Mouse (Mus musculus): Measurements from ENCODE around the gene Capzb. TPM values are rescaled to one million over a fixed set of nuclear protein-coding genes. Genes with fewer than 3 reads are reported as not detected.

Gene Capzb
- polyA plus RNA-seq, 1 experiment from 2014 or later = 293 TPM

DNA sequence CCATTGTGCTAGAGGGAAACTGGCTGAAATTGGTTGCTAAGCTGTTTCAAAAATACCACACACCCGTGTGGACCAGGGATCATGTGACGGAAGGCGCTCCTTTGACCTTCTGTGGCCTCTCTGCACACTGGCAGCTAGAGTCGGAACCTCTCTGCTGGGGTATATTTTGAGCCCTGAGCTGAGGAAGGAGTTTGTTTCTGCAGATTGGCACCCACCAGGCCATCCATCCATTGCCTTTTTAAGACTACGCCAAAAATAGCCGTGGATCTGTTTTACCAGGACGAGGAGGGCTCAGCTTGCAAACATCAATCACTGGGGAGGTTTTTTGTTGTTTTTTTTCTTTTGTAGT lies 49.9 kb downstream of the Capzb start:
- no peak overlapping the region for H3K4me2 ChIP-seq (ENCODE audit: low read depth, low read length)
- peaks cover 38% of the 10 kb centered on the region for H3K36me3 ChIP-seq (ENCODE audit: control insufficient read depth, insufficient read depth, low read length)
- no peak for ATAC-seq (ENCODE audit: low read depth)
- no peaks in the 10 kb centered on the region for H3K27me3 ChIP-seq (replicated peaks; ENCODE audit: control insufficient read depth, insufficient read depth, low read length)
- H3K9me3 ChIP-seq (ENCODE audit: control insufficient read depth, low read length) = no peaks in the 10 kb centered on the region
- no peak overlapping the region for H3K4me3 ChIP-seq (ENCODE audit: low read depth, low read length)
- 0 out of 2 replicates have a peak overlapping the region, but pooled peaks have one; percentile 49 for H3K27ac ChIP-seq (replicated peaks; ENCODE audit: low read depth, low read length)
- peaks cover 64% of the 10 kb centered on the region for H3K4me1 ChIP-seq (ENCODE audit: control insufficient read depth, insufficient read depth, low read length)
- DNase-seq (ENCODE audit: low spot score) = no peak
- WGBS = 49% methylated on average over 7 of the region's 7 CpGs
- no peak overlapping the region for H3K9ac ChIP-seq (ENCODE audit: low read depth, low read length)

DNA sequence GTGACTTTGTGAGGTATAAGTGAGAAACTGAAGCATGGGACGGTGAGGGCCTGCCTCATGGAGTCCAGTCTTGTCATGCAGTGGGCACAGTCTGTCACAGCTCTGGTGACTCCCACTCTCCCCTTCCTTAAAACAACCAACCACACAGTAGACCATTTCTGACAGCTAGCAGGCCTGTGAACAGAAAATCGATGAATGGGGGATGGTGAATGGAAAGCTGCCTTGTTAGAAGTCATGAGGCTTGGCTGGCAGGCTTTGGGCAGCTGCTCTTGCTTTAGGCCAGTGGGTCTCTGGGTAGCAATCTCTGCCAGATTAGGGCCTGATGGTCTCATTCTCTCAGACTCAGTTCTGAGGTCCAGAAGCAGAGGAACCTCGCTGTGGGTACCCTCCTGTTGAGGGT lies 51.5 kb downstream of the Capzb start:
- H3K36me3 ChIP-seq (ENCODE audit: control insufficient read depth, insufficient read depth, low read length) = peaks cover 32% of the 10 kb centered on the region
- DNase-seq (ENCODE audit: low spot score) (no peak), ATAC-seq (ENCODE audit: low read depth) (no peak)
- no peak overlapping the region for H3K4me3 ChIP-seq (ENCODE audit: low read depth, low read length)
- no peaks in the 10 kb centered on the region for H3K27me3 ChIP-seq (replicated peaks; ENCODE audit: control insufficient read depth, insufficient read depth, low read length)
- no peak overlapping the region for H3K9ac ChIP-seq (ENCODE audit: low read depth, low read length)
- H3K27ac ChIP-seq (replicated peaks; ENCODE audit: low read depth, low read length) = no peak overlapping the region
- no peak overlapping the region for H3K4me2 ChIP-seq (ENCODE audit: low read depth, low read length)
- H3K9me3 ChIP-seq (ENCODE audit: control insufficient read depth, low read length) = no peaks in the 10 kb centered on the region
- 82% methylated on average over 3 of the region's 3 CpGs for whole genome bisulfite sequencing
- H3K4me1 ChIP-seq (ENCODE audit: control insufficient read depth, insufficient read depth, low read length) = peaks cover 73% of the 10 kb centered on the region

DNA sequence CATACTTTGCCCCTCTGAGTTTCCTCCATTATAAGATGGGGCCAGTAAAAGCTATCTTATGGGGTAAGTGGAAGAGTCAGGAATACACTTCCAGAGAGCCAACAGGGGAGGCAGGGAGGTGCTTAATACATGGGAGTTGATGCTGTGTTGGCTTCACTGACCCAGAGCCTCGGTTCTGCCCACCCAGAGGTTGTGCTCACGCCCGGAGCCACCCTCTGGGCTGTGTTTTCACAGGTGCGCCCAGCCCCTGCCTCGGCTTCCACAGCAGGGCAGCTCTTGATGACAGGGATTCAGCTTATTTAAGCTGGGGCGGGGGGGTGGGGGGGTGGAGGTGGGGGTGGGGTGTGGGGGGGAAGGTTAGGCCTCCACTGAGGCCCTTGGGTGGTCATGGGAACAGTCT lies 52.1 kb downstream of the Capzb start:
- Histone ChIP-seq H3K36me3 (ENCODE audit: control insufficient read depth, insufficient read depth, low read length) (peaks cover 26% of the 10 kb centered on the region), H3K4me2 (ENCODE audit: low read depth, low read length) (no peak overlapping the region), H3K9ac (ENCODE audit: low read depth, low read length) (no peak overlapping the region), H3K27ac (replicated peaks; ENCODE audit: low read depth, low read length) (no peak overlapping the region), H3K9me3 (ENCODE audit: control insufficient read depth, low read length) (no peaks in the 10 kb centered on the region), H3K27me3 (replicated peaks; ENCODE audit: control insufficient read depth, insufficient read depth, low read length) (no peaks in the 10 kb centered on the region), H3K4me1 (ENCODE audit: control insufficient read depth, insufficient read depth, low read length) (peaks cover 75% of the 10 kb centered on the region), H3K4me3 (ENCODE audit: low read depth, low read length) (no peak overlapping the region)
- 78% methylated on average over 5 of the region's 6 CpGs for WGBS
- DNase-seq (ENCODE audit: low spot score) (no peak), ATAC-seq (ENCODE audit: low read depth) (no peak)

DNA sequence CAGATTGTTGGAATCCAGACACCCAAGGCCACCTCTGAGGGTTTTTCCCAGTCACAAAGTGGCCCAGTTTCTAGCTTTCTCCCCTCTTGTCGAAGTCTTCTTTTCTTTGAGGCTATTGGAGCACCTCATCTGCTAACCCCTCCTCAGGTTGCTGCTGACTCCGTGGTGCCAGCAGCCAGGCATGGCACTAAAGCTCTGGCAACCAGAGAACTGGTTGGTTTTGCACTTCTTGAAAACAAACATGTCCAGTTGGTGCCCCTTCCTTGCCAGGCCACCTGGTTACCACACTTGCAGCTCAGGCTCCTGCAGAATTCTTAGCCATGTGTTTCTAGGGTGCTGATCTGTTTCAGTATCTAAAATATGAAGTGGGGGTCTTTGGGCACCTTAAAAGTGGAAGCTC lies 52.8 kb downstream of the Capzb start:
- no peak overlapping the region for H3K4me2 ChIP-seq (ENCODE audit: low read depth, low read length)
- no peak overlapping the region for H3K4me3 ChIP-seq (ENCODE audit: low read depth, low read length)
- H3K9ac ChIP-seq (ENCODE audit: low read depth, low read length) = no peak overlapping the region
- WGBS = 69% methylated on average over 2 of the region's 2 CpGs
- DNase-seq (ENCODE audit: low spot score) (no peak), ATAC-seq (ENCODE audit: low read depth) (no peak)
- H3K9me3 ChIP-seq (ENCODE audit: control insufficient read depth, low read length) = no peaks in the 10 kb centered on the region
- H3K4me1 ChIP-seq (ENCODE audit: control insufficient read depth, insufficient read depth, low read length) = peaks cover 75% of the 10 kb centered on the region
- peak overlapping the region; percentile 2; the same call in 1 of the 2 replicates for H3K27ac ChIP-seq (replicated peaks; ENCODE audit: low read depth, low read length)
- H3K36me3 ChIP-seq (ENCODE audit: control insufficient read depth, insufficient read depth, low read length) = peaks cover 18% of the 10 kb centered on the region
- no peaks in the 10 kb centered on the region for H3K27me3 ChIP-seq (replicated peaks; ENCODE audit: control insufficient read depth, insufficient read depth, low read length)

DNA sequence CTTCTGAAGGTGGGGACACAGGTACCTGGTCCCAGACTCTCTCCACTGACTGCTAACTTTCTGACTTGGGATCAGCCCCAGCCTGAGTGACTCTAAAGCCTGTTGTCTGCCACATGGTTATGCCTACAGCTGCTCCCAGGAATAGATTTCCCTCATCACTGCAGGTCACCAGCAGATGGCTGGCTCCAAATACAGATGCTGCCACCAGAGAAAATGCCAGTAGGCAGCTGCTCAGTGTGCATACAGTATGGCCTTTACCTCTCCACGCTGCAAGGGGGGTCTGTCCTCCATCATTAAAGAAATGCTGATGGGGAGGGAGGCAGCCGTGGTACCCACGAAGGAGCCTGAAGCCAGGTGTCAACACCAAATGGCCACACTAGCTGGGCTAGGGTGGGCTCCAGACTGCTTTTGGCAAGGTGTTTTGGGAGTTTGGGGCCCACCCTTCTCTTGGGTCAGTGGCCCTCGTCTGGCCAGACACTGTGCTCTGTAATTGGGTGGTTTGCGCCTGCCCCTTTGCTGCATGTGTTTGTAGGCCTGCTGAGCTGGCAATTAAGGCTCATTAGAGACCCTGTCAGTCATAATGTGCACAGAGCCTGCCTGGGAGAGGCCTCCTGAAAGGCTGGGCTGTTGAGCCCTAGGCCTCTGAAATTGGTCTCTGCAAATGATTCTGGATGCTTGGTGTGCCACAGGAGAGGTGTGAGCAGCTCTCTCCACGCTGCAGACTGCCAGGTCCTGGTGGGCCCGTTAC lies 53.6 kb downstream of the Capzb start:
- H3K27ac ChIP-seq (replicated peaks; ENCODE audit: low read depth, low read length) = peak overlapping the region; percentile 2; the same call in 1 of the 2 replicates
- 20% methylated on average over 6 of the region's 7 CpGs for WGBS
- H3K27me3 ChIP-seq (replicated peaks; ENCODE audit: control insufficient read depth, insufficient read depth, low read length) = no peaks in the 10 kb centered on the region
- no peak overlapping the region for H3K4me2 ChIP-seq (ENCODE audit: low read depth, low read length)
- peak; percentile 76 for DNase-seq (ENCODE audit: low spot score)
- H3K4me1 ChIP-seq (ENCODE audit: control insufficient read depth, insufficient read depth, low read length) = peaks cover 74% of the 10 kb centered on the region
- H3K4me3 ChIP-seq (ENCODE audit: low read depth, low read length) = no peak overlapping the region
- peaks cover 10% of the 10 kb centered on the region; the same call in 1 of the 2 replicates for H3K36me3 ChIP-seq (ENCODE audit: control insufficient read depth, insufficient read depth, low read length)
- H3K9ac ChIP-seq (ENCODE audit: low read depth, low read length) = no peak overlapping the region
- no peaks in the 10 kb centered on the region for H3K9me3 ChIP-seq (ENCODE audit: control insufficient read depth, low read length)
- peak; percentile 79 for ATAC-seq (ENCODE audit: low read depth)

DNA sequence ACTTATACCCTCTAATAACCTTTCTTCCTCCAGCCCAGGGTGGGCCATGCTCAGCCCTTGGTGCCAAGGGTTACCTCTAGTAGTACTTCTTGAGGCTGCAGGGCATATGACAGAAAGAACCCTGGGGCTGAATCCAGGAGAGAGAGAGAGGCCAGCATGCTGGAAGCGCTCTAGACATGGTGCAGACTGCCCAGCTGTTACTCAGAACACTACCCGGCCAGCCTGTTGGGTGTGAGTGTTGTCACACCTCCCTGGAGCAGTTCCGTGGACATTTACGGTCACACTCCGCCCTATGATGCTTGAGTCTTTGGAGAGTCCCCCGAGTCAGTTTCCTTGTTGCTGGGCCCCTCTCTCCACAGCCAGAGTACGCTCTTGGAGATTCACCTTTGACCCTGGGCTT lies 55.3 kb downstream of the Capzb start:
- ATAC-seq (ENCODE audit: low read depth) (no peak), DNase-seq (ENCODE audit: low spot score) (no peak)
- Histone ChIP-seq H3K4me3 (ENCODE audit: low read depth, low read length) (no peak overlapping the region), H3K27ac (replicated peaks; ENCODE audit: low read depth, low read length) (no peak overlapping the region), H3K4me2 (ENCODE audit: low read depth, low read length) (no peak overlapping the region), H3K9ac (ENCODE audit: low read depth, low read length) (no peak overlapping the region), H3K36me3 (ENCODE audit: control insufficient read depth, insufficient read depth, low read length) (peaks cover 9% of the 10 kb centered on the region; the same call in 1 of the 2 replicates), H3K4me1 (ENCODE audit: control insufficient read depth, insufficient read depth, low read length) (peaks cover 77% of the 10 kb centered on the region), H3K9me3 (ENCODE audit: control insufficient read depth, low read length) (no peaks in the 10 kb centered on the region), H3K27me3 (replicated peaks; ENCODE audit: control insufficient read depth, insufficient read depth, low read length) (no peaks in the 10 kb centered on the region)
- WGBS = 69% methylated on average over 7 of the region's 7 CpGs

DNA sequence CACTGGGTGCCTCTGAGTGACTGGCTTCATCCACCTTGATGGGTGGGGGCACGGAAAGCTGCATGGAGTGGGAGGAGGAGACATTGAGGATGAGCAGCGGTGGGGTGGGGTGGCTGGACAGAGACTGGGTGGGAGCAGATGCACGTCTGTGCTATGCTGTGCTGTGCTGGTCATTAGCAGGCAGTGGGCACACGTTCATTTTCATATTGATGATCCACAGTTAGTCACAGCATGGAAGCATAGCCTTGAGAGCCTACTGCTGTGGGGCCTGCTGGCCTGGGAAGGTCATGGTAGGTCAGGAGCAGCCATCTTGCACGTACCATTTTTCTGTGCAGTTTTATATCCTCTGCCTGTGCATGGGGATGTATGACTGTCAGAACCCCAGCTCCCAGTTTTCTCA lies 56.0 kb downstream of the Capzb start:
- Histone ChIP-seq H3K9ac (ENCODE audit: low read depth, low read length) (no peak overlapping the region), H3K4me3 (ENCODE audit: low read depth, low read length) (no peak overlapping the region), H3K36me3 (ENCODE audit: control insufficient read depth, insufficient read depth, low read length) (peaks cover 4% of the 10 kb centered on the region; the same call in 1 of the 2 replicates), H3K4me1 (ENCODE audit: control insufficient read depth, insufficient read depth, low read length) (peaks cover 74% of the 10 kb centered on the region), H3K27me3 (replicated peaks; ENCODE audit: control insufficient read depth, insufficient read depth, low read length) (no peaks in the 10 kb centered on the region), H3K4me2 (ENCODE audit: low read depth, low read length) (no peak overlapping the region), H3K9me3 (ENCODE audit: control insufficient read depth, low read length) (no peaks in the 10 kb centered on the region), H3K27ac (replicated peaks; ENCODE audit: low read depth, low read length) (peak overlapping the region; percentile 61)
- DNase-seq (ENCODE audit: low spot score) (no peak), ATAC-seq (ENCODE audit: low read depth) (no peak)
- 75% methylated on average over 5 of the region's 5 CpGs for WGBS

DNA sequence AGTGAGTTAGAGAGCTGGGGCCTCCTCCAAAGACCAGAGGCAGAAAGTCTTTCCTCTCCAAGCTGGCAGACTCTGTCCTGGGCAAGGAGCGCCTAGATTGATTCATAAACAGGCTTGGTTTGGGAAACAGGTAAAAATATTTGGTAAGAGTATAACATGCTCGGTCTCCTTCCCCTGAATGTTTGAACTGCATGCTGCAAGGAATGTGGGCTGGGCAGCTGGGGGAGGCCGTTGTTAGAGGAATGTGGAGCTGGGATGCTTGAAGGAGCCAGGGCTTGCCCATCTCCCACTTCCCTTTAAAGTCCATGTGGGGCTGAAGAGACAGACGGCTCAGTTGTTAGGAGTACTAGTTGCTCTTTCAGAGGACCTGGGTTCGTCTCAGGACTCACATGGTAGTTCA lies 57.3 kb downstream of the Capzb start:
- peak; percentile 69 for DNase-seq (ENCODE audit: low spot score)

DNA sequence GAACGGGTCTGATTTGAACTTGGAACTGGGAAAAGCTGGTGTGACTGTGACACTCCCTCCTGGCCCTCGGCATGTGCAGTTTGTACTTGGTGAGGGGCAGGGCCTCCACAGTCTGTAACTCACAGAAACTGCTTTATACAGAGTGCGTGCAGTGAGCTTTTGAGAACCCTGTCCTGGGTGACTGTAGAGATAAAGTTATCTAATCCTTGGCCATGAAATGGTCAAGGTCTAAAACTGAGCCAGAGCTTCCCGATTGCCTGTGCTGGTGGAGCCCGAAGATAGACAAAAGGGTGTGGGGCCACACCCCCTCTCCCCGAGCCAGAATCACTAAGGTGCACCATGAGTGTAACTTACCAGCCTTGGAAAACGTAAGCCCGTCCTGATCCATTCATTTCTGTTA lies 58.2 kb downstream of the Capzb start:
- Histone ChIP-seq H3K4me2 (ENCODE audit: low read depth, low read length) (no peak overlapping the region), H3K4me3 (ENCODE audit: low read depth, low read length) (no peak overlapping the region), H3K27ac (replicated peaks; ENCODE audit: low read depth, low read length) (peak overlapping the region; percentile 69), H3K9me3 (ENCODE audit: control insufficient read depth, low read length) (no peaks in the 10 kb centered on the region), H3K36me3 (ENCODE audit: control insufficient read depth, insufficient read depth, low read length) (peaks cover 6% of the 10 kb centered on the region; the same call in 1 of the 2 replicates), H3K27me3 (replicated peaks; ENCODE audit: control insufficient read depth, insufficient read depth, low read length) (no peaks in the 10 kb centered on the region), H3K9ac (ENCODE audit: low read depth, low read length) (no peak overlapping the region), H3K4me1 (ENCODE audit: control insufficient read depth, insufficient read depth, low read length) (peaks cover 64% of the 10 kb centered on the region)
- DNase-seq (ENCODE audit: low spot score) (no peak), ATAC-seq (ENCODE audit: low read depth) (no peak)
- WGBS = 54% methylated on average over 8 of the region's 8 CpGs

More for the DNA sequence above, 57.3 kb downstream of the Capzb start:
- Histone ChIP-seq H3K4me3 (ENCODE audit: low read depth, low read length) (no peak overlapping the region), H3K4me1 (ENCODE audit: control insufficient read depth, insufficient read depth, low read length) (peaks cover 70% of the 10 kb centered on the region), H3K9me3 (ENCODE audit: control insufficient read depth, low read length) (no peaks in the 10 kb centered on the region), H3K9ac (ENCODE audit: low read depth, low read length) (no peak overlapping the region), H3K27me3 (replicated peaks; ENCODE audit: control insufficient read depth, insufficient read depth, low read length) (no peaks in the 10 kb centered on the region), H3K36me3 (ENCODE audit: control insufficient read depth, insufficient read depth, low read length) (peaks cover 5% of the 10 kb centered on the region; the same call in 1 of the 2 replicates), H3K4me2 (ENCODE audit: low read depth, low read length) (no peak overlapping the region), H3K27ac (replicated peaks; ENCODE audit: low read depth, low read length) (peak overlapping the region; percentile 69)
- 30% methylated on average over 5 of the region's 5 CpGs for WGBS
- ATAC-seq (ENCODE audit: low read depth) = no peak
